Mouse (Mus musculus) neutrophil, adult 5-6 weeks (primary cell): ENCODE measurements at regions not wholly inside any gene's neighbourhood (a gene's known extent, or its start where the extent isn't known, plus 50 kb on each side); places are given as distances from the start of the nearest gene placed in this dataset.

Experiments
- ATAC-seq: fragments of 151-379, 151-347 bp; 2 replicates; pipeline ENCODE4 v1.8.0; 2017; ENCODE audit warnings: mild to moderate bottlenecking, moderate TSS enrichment; ENCODE audit not compliant: insufficient number of reproducible peaks, poor library complexity, low FRiP score, severe bottlenecking; ENCODE audit errors: extremely low read depth

GRCm38 (mm10) chr1:128668718-128669117 is 76.6 kb upstream of the Cxcr4 start:
- no peak for ATAC-seq

GRCm38 (mm10) chr1:128667121-128667762 is 75.1 kb upstream of the Cxcr4 start:
- ATAC-seq: peak; percentile 45; the same call in 1 of the 2 replicates

GRCm38 (mm10) chr1:128663207-128663606 is 71.1 kb upstream of the Cxcr4 start:
- no peak for ATAC-seq

GRCm38 (mm10) chr1:128659857-128660256 is 67.8 kb upstream of the Cxcr4 start:
- no peak for ATAC-seq

GRCm38 (mm10) chr1:128658802-128659201 is 66.7 kb upstream of the Cxcr4 start:
- no peak for ATAC-seq

DNA sequence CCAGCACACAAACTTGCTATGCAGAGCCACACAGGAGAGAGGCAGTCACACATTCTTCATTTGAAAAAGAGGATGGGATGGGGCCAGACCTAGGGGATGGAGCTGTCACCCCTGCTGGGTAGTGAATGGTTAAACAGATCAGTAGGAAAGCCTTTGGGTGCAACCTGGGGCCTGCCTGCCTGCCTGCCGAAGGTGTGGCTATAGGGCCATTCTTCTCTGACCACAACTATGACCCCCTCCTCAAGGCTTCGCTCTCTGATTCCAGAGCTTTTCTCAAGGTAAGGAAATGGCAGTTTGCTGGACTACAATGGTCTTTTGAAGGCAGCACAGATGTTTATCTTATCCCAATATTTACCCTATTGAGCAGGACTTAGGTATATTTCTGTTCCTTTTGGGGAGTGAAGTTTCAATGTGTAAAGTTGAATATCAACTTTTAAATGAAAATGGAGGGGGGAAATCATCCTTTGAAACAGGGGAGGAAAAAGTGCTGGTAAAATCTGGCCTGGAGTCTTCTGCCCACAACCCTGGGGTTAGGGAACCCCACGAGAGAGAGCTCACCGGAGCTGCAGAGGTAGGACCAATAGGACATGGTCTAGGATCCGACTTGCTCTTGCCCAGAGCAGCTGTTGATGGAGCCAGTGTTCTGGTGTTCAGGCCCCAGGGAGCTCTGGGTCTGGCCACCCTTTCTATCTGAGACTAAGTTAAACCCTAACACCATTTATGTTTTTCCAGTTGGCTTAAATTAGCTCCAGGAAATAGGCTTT is 62.2 kb upstream of the Cxcr4 start:
- ATAC-seq: no peak

DNA sequence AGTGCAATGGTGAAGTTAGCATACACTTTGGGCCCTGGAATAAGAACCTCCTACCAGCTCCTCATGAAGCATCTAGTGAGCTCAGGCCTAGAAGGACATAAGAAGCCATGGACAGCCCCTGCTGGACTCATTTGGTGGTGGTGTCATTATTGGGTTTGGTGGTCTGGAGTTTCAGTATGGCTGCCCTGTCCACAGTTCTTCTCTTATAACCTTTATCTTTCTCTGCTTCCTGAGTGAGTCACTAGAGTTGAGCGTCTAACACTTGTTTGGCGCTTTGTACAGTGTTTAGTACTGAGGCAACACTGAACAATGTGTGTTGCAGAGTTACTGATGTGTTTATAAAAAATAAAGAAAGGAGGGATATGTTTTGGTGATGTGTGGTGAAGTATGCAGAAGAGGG is 58.5 kb upstream of the Cxcr4 start:
- no peak for ATAC-seq

GRCm38 (mm10) chr1:128649490-128650178 is 57.5 kb upstream of the Cxcr4 start:
- ATAC-seq: no peak

- no peak for ATAC-seq
Observed at GRCm38 (mm10) chr1:128643316-128643776, 51.3 kb upstream of the Cxcr4 start.

GRCm38 (mm10) chr1:128642212-128642611 is 50.1 kb upstream of the Cxcr4 start:
- peak; percentile 43; the same call in 1 of the 2 replicates for ATAC-seq
